Mouse (Mus musculus) lung, adult 2 months (tissue): ENCODE data around the gene Ift74. TPM values are rescaled to one million over a fixed set of nuclear protein-coding genes. Genes with fewer than 3 reads are reported as not detected.

Experiments used
- DNase-seq: peaks from one replicate; pipeline ENCODE4 v3.0.0; 2022
- H3K4me1 ChIP-seq: fragments of 200-500 bp; 2 replicates; pipeline ENCODE4 v1.6.1; 2011; ENCODE audit warnings: low read length; ENCODE audit not compliant: control insufficient read depth, insufficient read depth
- H3K4me3 ChIP-seq: fragments of 200-500 bp; replicated peaks from 2 replicates; pipeline ENCODE3; 2011; ENCODE audit warnings: low read depth, mild to moderate bottlenecking, control low read depth, low read length; ENCODE audit errors: extremely low read depth
- CTCF ChIP-seq: fragments of 200-500 bp; IDR thresholded peaks from 2 replicates; pipeline ENCODE4 v1.5.1; 2011; ENCODE audit warnings: mild to moderate bottlenecking, low read length, control low read depth; ENCODE audit not compliant: insufficient read depth
- POLR2A ChIP-seq: fragments of 200-500 bp; IDR thresholded peaks from 2 replicates; pipeline ENCODE4 v1.6.1; 2011; ENCODE audit warnings: low read depth, mild to moderate bottlenecking, control low read depth, low read length, borderline replicate concordance; ENCODE audit errors: extremely low read depth
- WGBS: fragments of 180-500 bp; shearing (Covaris S2); methylation state at CpG from one replicate; pipeline ENCODE4 v1.1.7; 2018; 5-methylcytosine and 5-hydroxymethylcytosine counted together
- polyA plus RNA-seq: library from polyadenylated mRNA; depleted of rRNA; stranded (reverse); fragments of >200 nt; gene quantifications from 2 replicates; pipeline ENCODE4 v1.2.3, GENCODE M21; 2012; rRNA removed

Ift74 gene
- 1.3 and 1.4 TPM in 2 replicates for polyA plus RNA-seq

DNA sequence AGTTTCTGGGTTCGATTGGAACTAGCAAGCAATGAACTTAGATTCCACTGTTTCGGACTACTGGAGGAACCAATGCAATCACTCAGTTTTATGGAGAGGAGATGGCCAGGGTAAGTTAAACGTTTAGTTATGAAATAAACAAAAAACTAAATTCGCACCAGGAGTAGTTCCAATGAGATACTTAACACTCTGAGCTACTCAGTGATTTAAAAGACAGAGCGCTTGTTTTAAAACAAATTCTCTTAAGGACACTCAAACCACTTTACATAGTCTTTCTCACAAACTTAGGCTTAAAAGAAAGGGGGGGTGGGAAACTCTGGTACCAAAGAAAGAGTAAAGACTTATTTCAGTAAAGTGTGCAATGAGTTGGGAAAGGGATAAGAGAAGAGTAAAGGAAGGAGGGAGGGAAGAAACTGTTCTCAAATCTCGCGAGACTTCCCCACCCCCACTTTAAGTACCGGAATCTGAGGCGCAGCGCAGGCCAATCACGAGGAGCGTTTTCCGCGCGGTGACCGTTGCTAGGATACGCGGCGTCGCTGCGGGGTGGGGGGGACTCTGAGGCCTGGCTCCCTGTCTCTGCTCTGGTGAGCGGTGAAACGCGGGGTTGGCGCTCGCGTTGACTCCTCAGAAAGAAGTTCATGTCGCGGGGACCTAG lies at the start of gene Ift74:
TSS of gene Ift74 (plus strand) at position 520 of the 655 bp plus-strand sequence.
- peak; percentile 87 for DNase-seq
- WGBS, result 3% methylated on average over 29 of the region's 29 CpGs
- Histone ChIP-seq H3K4me1 (no peaks in the 10 kb centered on the region; the same call in 1 of the 2 replicates), H3K4me3 (peak within 1 kb of the TSS; percentile 100)
- TF ChIP-seq POLR2A (peak; percentile 57; the same call in 1 of the 2 replicates), CTCF (no peak)

DNA sequence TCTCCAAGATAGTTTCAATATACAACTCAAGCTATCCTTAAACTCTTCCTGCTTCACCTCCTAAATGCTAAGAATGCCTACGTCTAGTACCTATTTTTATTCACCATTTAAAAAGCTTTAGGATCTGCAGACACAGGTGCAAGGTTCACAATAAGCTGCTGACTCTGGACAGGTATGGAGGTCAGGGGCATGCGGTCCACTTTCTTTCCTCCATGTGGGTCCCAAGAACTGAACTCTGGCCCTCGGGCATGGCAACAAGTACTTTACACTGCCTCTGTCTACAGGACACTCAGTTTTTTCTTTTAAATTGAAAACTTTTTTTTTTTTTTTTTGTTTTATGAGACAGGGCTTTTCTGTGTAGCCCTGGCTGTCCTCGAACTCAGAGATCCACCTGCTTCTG lies 41.6 kb upstream of the Ift74 start:
- no peak for TF ChIP-seq POLR2A
- TF ChIP-seq CTCF, result no peak
- WGBS, result 95% methylated on average over 4 of the region's 4 CpGs
- DNase-seq, result no peak
- Histone ChIP-seq H3K4me3 (no peak overlapping the region), H3K4me1 (no peaks in the 10 kb centered on the region)

DNA sequence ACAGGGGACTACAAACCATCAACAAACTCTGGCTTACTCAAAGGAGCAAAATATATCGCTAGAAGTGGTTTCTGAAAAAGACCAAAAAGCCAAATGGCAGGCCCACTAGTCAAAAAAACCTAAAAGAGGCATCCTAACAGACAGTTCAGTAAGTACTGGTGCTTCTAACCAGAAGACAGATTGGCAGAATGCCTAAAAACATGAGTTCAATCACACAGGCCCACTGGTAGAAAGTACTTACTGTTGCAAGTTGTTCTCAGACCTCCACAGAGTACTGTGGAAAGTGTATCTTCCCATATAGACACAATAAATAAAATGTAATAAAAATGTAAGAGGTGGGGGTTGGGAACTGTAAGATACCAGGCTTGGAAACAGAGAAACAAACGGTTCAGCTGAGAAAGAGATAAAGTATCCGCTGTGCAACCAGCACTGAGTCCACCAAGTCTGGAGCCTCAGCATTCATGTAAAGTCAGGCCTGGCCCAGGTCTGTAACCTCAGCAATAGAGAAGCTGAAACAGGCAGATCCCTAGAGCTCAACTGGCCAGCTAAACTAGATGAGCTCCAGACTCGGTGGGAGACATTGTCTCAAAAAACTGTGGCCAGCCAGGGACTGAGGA lies 22.4 kb upstream of the Ift74 start:
- no peak overlapping the region for H3K4me3 ChIP-seq
- TF ChIP-seq POLR2A, result no peak
- TF ChIP-seq CTCF, result no peak
- DNase-seq, result no peak
- WGBS, result 64% methylated on average over 4 of the region's 4 CpGs
- H3K4me1 ChIP-seq, result peaks cover 6% of the 10 kb centered on the region; the same call in 1 of the 2 replicates

DNA sequence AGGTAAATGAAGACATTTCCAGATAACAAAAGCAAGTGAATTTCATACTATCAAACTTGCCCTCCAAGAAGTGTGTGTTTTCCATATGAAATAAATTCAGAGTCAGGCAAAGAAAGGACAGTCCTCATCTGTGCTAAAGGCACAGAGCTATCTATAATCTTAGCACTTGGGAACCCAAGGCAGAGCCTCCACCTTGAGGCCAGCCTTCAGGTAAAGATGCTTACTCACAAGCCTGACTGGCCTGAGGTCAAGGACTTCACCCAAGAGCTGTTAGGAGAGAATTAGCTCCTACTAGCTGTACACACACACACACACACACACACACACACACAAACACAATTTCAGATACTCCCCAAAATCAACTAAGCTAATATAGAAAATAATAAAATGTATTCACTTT lies 21.6 kb upstream of the Ift74 start:
- no peak for TF ChIP-seq POLR2A
- no peak for TF ChIP-seq CTCF

DNA sequence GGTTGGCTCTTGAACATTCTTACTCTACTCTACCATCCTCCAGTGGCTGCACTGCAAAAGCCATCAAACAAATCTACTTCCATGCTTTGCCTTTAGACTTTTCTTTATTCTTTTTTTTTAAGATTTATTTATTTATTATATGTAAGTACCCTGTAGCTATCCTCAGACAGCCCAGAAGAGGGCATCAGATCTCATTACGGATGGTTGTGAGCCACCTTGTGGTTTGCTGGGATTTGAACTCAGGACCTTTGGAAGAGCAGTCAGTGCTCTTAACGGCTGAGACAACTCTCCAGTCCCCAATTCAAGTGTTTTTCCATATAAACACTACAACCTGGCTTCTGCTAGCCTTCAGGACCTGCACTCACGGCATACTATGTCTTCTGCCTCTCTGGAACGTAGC lies 12.9 kb upstream of the Ift74 start:
- no peak overlapping the region for H3K4me3 ChIP-seq
- no peak for DNase-seq
- no peak for TF ChIP-seq CTCF
- TF ChIP-seq POLR2A, result no peak
- peaks cover 5% of the 10 kb centered on the region for H3K4me1 ChIP-seq
- WGBS, result 67% methylated on average over 4 of the region's 4 CpGs

More for the DNA sequence above, 21.6 kb upstream of the Ift74 start:
- Histone ChIP-seq H3K4me3 (no peak overlapping the region), H3K4me1 (peaks cover 6% of the 10 kb centered on the region; the same call in 1 of the 2 replicates)
- no peak for DNase-seq

DNA sequence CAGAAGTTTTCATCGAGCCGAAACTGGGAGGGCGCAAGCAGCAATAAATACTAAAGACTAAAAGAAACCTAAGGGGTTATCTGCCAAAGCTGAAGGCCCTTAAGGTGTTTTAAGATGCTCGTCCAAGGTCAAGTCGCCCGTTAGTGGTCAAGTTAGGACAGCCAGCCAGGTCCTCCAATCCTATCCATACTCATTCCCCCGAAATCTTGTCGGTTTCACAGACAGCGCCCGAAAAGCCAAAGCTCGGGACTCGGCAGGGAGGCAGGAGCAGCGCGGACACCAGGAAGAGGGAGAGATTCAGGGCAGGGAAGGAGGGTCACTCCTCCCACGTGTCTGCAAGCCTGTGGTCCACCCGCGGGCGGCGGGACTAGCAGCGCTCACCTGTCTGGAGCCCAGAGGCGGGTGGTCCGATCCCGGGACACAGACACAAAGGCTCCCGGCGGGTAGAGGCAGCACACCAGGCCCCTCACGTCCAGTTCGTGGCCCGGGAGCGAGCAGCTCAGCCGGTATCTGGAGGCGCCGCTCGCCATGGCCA lies 11.7 kb upstream of the Ift74 start:
- Histone ChIP-seq H3K4me1 (peaks cover 5% of the 10 kb centered on the region), H3K4me3 (peak overlapping the region; percentile 88)
- DNase-seq, result no peak
- WGBS, result under 1% methylated on average over 33 of the region's 33 CpGs
- TF ChIP-seq POLR2A, result no peak
- no peak for TF ChIP-seq CTCF

DNA sequence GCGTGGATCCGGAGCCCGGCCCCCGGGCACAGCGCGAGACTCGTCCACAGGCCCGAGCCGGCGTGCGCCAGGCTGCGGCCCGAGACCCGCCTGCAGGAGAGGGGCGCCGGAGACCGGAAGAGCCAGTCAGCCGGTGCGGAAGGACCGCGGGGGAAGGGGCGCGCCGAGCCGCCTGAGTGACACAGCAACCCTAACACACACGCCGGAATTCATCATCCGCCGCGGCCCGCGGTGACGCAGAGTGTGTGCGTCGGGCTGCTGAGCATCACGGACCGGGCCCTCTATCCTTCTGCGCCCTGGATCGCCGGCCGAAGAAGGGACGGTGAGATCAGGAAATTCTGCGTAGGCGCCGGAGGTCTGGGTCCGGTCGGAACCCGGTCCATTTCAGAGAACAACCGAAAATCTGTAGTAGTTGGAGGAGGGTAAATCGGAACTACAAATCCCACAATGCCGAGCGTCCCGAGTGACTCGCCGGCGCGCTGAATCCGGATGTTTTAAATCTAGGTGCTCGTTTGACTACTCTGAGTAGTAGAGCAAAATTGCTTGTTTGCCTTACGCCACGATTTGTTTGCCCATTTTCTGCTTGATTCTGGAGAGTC lies 11.2 kb upstream of the Ift74 start, which contains the start of gene Plaa:
TSS of gene Plaa (minus strand) at position 214 of the 599 bp plus-strand sequence.
- 0 out of 2 replicates have a peak, but pooled peaks have one; percentile 42 for TF ChIP-seq POLR2A
- TF ChIP-seq CTCF, result no peak
- peak within 1 kb of the TSS; percentile 88 for H3K4me3 ChIP-seq
- WGBS, result under 1% methylated on average over 57 of the region's 61 CpGs
- H3K4me1 ChIP-seq, result peaks cover 5% of the 10 kb centered on the region
- DNase-seq, result peak; percentile 95

DNA sequence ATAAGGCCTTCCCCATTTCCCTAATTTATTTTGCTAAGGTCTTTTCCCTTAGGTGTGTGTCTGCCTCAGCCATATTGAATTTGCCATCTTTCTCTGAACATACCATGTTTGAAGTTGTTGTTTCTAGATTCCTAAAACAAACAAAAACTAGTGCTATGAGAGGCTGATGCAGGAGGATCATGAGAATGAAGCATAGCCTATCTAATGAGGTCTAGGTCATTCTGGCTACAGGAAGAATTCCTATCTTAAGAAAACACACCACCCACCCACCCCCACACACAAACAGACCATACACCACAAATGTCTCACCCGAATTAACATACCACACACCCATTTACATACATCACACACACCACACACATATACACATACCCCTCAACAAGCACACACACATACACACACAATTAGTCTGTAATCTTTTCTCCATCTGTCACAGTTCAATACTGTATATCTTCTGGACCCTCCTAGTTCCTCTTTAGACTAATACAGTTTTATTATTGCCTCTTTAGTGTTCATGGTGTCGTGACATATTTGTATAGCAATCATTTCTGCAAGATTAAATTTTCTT lies 9.8 kb upstream of the Ift74 start:
- no peak for DNase-seq
- Histone ChIP-seq H3K4me1 (peaks cover 5% of the 10 kb centered on the region), H3K4me3 (no peak overlapping the region)
- TF ChIP-seq POLR2A, result no peak
- TF ChIP-seq CTCF, result no peak
- WGBS, result 84% methylated on average over 2 of the region's 2 CpGs

DNA sequence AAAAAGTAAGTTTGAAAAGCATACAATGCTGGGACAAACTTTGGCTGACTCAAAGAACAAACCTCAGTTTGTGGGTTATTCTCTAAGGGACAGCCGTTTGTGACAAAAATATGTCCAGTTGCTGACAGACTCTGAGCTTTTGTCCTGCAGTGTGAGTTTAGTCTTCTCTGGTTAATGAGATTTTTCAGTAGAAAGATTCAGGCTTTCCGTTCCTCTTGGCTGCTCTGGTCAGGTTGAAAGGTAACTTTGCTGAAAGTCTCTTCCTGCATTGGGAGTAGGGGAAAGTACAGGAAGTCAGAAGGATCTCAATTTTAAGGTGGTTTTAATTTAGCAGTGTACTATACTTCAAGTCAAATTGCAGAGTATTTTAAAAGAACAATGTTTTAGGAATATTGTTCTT lies 8.7 kb upstream of the Ift74 start:
- 89% methylated on average over 2 of the region's 2 CpGs for WGBS
- TF ChIP-seq POLR2A, result no peak
- TF ChIP-seq CTCF, result no peak
- no peak for DNase-seq
- Histone ChIP-seq H3K4me1 (peaks cover 5% of the 10 kb centered on the region), H3K4me3 (no peak overlapping the region)
